Mouse (Mus musculus): Measurements from ENCODE around the gene Olfr1325. TPM values are rescaled to one million over a fixed set of nuclear protein-coding genes. Genes with fewer than 3 reads are reported as not detected.

Gene Olfr1325
- not detected for total RNA-seq (2023)

GRCm38 (mm10) chrX:74592379-74592778 is at the start of gene Olfr1325:
TSS of gene Olfr1325 (plus strand) at chrX:74592679.

GRCm38 (mm10) chrX:74574788-74575187 is 17.7 kb upstream of the Olfr1325 start, which contains the start of gene Olfr1326-ps1:
TSS of gene Olfr1326-ps1 (minus strand) at chrX:74574888.

GRCm38 (mm10) chrX:74645466-74646323 is 53.2 kb downstream of the Olfr1325 start, which contains the start of gene Gm5640:
TSS of gene Gm5640 (minus strand) at chrX:74645635.

Other genes with a start within 250 kb of the Olfr1325 start
- gene Lage3, start 239.1 kb upstream of the Olfr1325 start, total RNA-seq (2023) = 10 to 100 TPM; 18.3 to 21.8 TPM
- gene Ubl4a, start 219.5 kb upstream of the Olfr1325 start, total RNA-seq (2023) = 10 to 100 TPM; 22.9 to 25.5 TPM
- 10 to 100 TPM; 19.6 to 23.9 TPM for gene Slc10a3, start 219.3 kb upstream of the Olfr1325 start, total RNA-seq (2023)
- 10 to 100 TPM; 16.6 to 20.0 TPM for gene Fam3a, start 199.4 kb upstream of the Olfr1325 start, total RNA-seq (2023)
- gene Ikbkg, start 199.4 kb upstream of the Olfr1325 start, total RNA-seq (2023) = 10 to 100 TPM; 30.0 to 30.5 TPM
- gene G6pdx, start 163.5 kb upstream of the Olfr1325 start, total RNA-seq (2023) = 100 to 1,000 TPM; 195 to 224 TPM
- not detected for gene Gm6880, start 111.3 kb upstream of the Olfr1325 start, total RNA-seq (2023)
- gene Olfr1326-ps1, start 17.8 kb upstream of the Olfr1325 start, total RNA-seq (2023) = not detected
- gene Gm5640, start 53.0 kb downstream of the Olfr1325 start, total RNA-seq (2023) = not detected
- gene Gm6890, start 148.2 kb downstream of the Olfr1325 start, total RNA-seq (2023) = not detected
- not detected for gene Gm5936, start 244.5 kb downstream of the Olfr1325 start, total RNA-seq (2023)

Data from monocyte, adult 59 days (primary cell).